Comparison of ENCODE assay signal across 26 mouse cellular contexts in the genomic region with DNA sequence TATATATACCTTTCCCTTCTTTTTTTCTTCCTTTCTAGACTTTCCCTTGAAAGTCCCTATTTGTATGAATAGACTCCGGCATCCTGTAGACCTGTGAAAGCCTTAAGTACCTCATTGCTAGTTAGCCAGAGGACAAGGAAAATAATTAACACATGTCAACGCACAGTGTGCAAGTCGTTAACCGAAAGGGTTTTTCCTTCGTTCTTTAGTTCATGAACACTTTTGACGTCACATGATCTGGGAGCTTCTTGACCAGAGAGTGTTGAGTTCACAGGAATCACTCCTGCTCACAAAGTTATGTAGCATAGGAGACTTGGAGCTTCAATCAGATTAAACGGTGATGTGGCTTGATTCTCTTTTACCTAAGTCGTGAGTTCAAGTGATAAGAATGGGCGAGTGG. TPM values are rescaled to one million over a fixed set of nuclear protein-coding genes. Genes with fewer than 3 reads are reported as not detected.
DNase-seq lines count a peak whose midpoint lies in the region; ATAC-seq and TF ChIP-seq lines count a peak whose summit lies in the region.
"Had no signal": no experiment of that assay in that cellular context is flagged by ENCODE, and none has a peak within 500 bp of the region (broad histone marks: within the 10 kb centered on the region; RNA-seq: fewer than 3 reads in every experiment).

No protein-coding gene starts in this region.

- 64% methylated on average over 9 of the region's 9 CpGs for WGBS in liver, adult 2 months
- 77% methylated on average over 9 of the region's 9 CpGs for WGBS in liver, embryonic 12.5 days (ENCODE audit: insufficient replicate concordance)
- WGBS in small intestine, adult 2 months: 89% methylated on average over 9 of the region's 9 CpGs

- peaks cover 9% of the 10 kb centered on the region; the same call in 1 of the 2 replicates for H3K36me3 ChIP-seq in liver, adult 2 months (ENCODE audit: control insufficient read depth, insufficient read depth, low read length)
- no peaks in the 10 kb centered on the region for H3K36me3 ChIP-seq in liver, embryonic 12.5 days
- peaks cover 2% of the 10 kb centered on the region; the same call in 1 of the 2 replicates for H3K36me3 ChIP-seq in small intestine, adult 2 months (ENCODE audit: control insufficient read depth, insufficient read depth, low read length)
- H3K36me3 ChIP-seq: embryonic facial prominence, embryonic 12.5 days; embryonic facial prominence, embryonic 15.5 days; G1E; hindbrain, embryonic 12.5 days; hindbrain, embryonic 15.5 days had no signal

- H3K27ac ChIP-seq in liver, adult 2 months (replicated peaks; ENCODE audit: insufficient read depth, low read depth, low read length): peak overlapping the region; percentile 69
- H3K27ac ChIP-seq in liver, embryonic 12.5 days: no peak overlapping the region
- no peak overlapping the region for H3K27ac ChIP-seq in small intestine, adult 2 months (ENCODE audit: insufficient read depth, low read depth, low read length)
- H3K27ac ChIP-seq: embryonic facial prominence, embryonic 12.5 days; embryonic facial prominence, embryonic 15.5 days; gastrocnemius, adult 2 months; hindbrain, embryonic 12.5 days; hindbrain, embryonic 15.5 days had no signal

- no peak for TF ChIP-seq POLR2A in liver, adult 2 months (IDR thresholded peaks at IDR 0.05; ENCODE audit: extremely low read depth, insufficient read depth, low read length)
- no peak for TF ChIP-seq POLR2A in small intestine, adult 2 months (IDR thresholded peaks at IDR 0.05; ENCODE audit: low read depth, low read length)

- H3K4me2 ChIP-seq in liver, embryonic 12.5 days: no peak overlapping the region
- H3K4me2 ChIP-seq: embryonic facial prominence, embryonic 12.5 days; embryonic facial prominence, embryonic 15.5 days; heart, embryonic 11.5 days; hindbrain, embryonic 12.5 days; hindbrain, embryonic 15.5 days had no signal

- ATAC-seq in liver, embryonic 12.5 days: no peak
- ATAC-seq: CD4-positive, CD25-positive, alpha-beta regulatory T cell, adult 4 months; forebrain, embryonic 14.5 days; forebrain, postnatal 0 days; Patski had no signal

- H3K9me3 ChIP-seq in liver, embryonic 12.5 days (replicated peaks): no peaks in the 10 kb centered on the region
- H3K9me3 ChIP-seq: embryonic facial prominence, embryonic 12.5 days; embryonic facial prominence, embryonic 15.5 days; hindbrain, embryonic 12.5 days; hindbrain, embryonic 15.5 days had no signal

- H3K4me1 ChIP-seq in liver, adult 2 months (ENCODE audit: control insufficient read depth, insufficient read depth, low read length): peaks cover 30% of the 10 kb centered on the region
- H3K4me1 ChIP-seq in liver, embryonic 12.5 days: peaks cover 38% of the 10 kb centered on the region
- H3K4me1 ChIP-seq in small intestine, adult 2 months (ENCODE audit: control insufficient read depth, insufficient read depth, insufficient read length, low read length): peaks cover 2% of the 10 kb centered on the region; the same call in 1 of the 2 replicates

- intact Hi-C loops in left cerebral cortex, postnatal 25 days (cut with DNase I): no loop called here

- no peak for TF ChIP-seq CTCF in liver, adult 2 months (IDR thresholded peaks at IDR 0.05; ENCODE audit: low read depth, low read length)
- TF ChIP-seq CTCF in small intestine, adult 2 months (IDR thresholded peaks at IDR 0.05; ENCODE audit: extremely low read depth, insufficient read length, insufficient replicate concordance, low read depth, low read length): no peak

- no peak overlapping the region for H3K9ac ChIP-seq in liver, adult 2 months (ENCODE audit: low read depth, low read length)
- no peak overlapping the region for H3K9ac ChIP-seq in liver, embryonic 12.5 days
- H3K9ac ChIP-seq: embryonic facial prominence, embryonic 12.5 days; embryonic facial prominence, embryonic 15.5 days; forebrain, postnatal 0 days; hindbrain, embryonic 12.5 days; hindbrain, embryonic 15.5 days had no signal

- peaks cover 5% of the 10 kb centered on the region; the same call in 1 of the 2 replicates for H3K79me2 ChIP-seq in liver, adult 2 months (ENCODE audit: control insufficient read depth, insufficient read depth, low read length)

- no peaks in the 10 kb centered on the region for H3K27me3 ChIP-seq in liver, adult 2 months (ENCODE audit: control insufficient read depth, insufficient read depth, low read length)
- no peaks in the 10 kb centered on the region for H3K27me3 ChIP-seq in liver, embryonic 12.5 days (replicated peaks)
- no peaks in the 10 kb centered on the region for H3K27me3 ChIP-seq in small intestine, adult 2 months (ENCODE audit: control insufficient read depth, insufficient read depth, low read length)
- H3K27me3 ChIP-seq: embryonic facial prominence, embryonic 12.5 days; embryonic facial prominence, embryonic 15.5 days; hindbrain, embryonic 12.5 days; hindbrain, embryonic 15.5 days; Patski had no signal

- H3K4me3 ChIP-seq in liver, adult 2 months (ENCODE audit: insufficient read depth, low read depth, low read length): no peak overlapping the region
- H3K4me3 ChIP-seq in liver, embryonic 12.5 days: no peak overlapping the region
- H3K4me3 ChIP-seq in small intestine, adult 2 months (ENCODE audit: low read depth, low read length): peak overlapping the region; percentile 11; the same call in 1 of the 2 replicates
- H3K4me3 ChIP-seq: embryonic facial prominence, embryonic 12.5 days; embryonic facial prominence, embryonic 15.5 days; gastrocnemius, adult 2 months; hindbrain, embryonic 12.5 days; hindbrain, embryonic 15.5 days had no signal

- peak; percentile 74 for DNase-seq in kidney, adult 9 months
- DNase-seq in kidney, postnatal 25 days: no peak
- DNase-seq in liver, adult 2 months (ENCODE audit: extremely low read depth, low read depth, low spot score): peak; percentile 67
- no peak for DNase-seq in left cerebral cortex, postnatal 25 days (ENCODE audit: low spot score in 2 of 2)
- DNase-seq: adrenal gland, adult 2 months; adrenal gland, postnatal 14 days; cerebellum, adult 11 months; cerebellum, adult 2 months; cerebellum, adult 9-11 months; cerebellum, postnatal 25 days; forebrain, postnatal 0 days; gastrocnemius, adult 2 months; gastrocnemius, postnatal 14 days; heart, adult 11 months had no signal

RNA-seq across cellular contexts. Expression of gene Enpp3, which starts 10.3 kb away (rescaled TPM):
- 39.7 and 60.6 TPM in 2 replicates for total RNA-seq in liver, adult 2 months (2014; rRNA removed)
- polyA plus RNA-seq in liver, adult 2 months (2012; rRNA removed): 11.4 and 12.4 TPM in 2 replicates
- polyA plus RNA-seq in liver, embryonic 12.5 days (2016; fragmentation: Nextera tagmentation; extraction: Ambion mirVana): 1.3 and 2.1 TPM in 2 replicates
- polyA plus RNA-seq in small intestine, adult 2 months (2012; rRNA removed): 33.9 and 64.3 TPM in 2 replicates
- total RNA-seq in left cerebral cortex, postnatal 25 days (2021): 1 to 10 TPM in 1 of 2 experiments, under 1 TPM in 1; 0.71 to 1.1 TPM
- total RNA-seq: hematopoietic stem cell, adult 5-6 weeks had no signal
- polyA plus RNA-seq: G1E had no signal

RNA-seq across cellular contexts. Expression of gene Med23, which starts 37.5 kb away (rescaled TPM):
- 7.7 and 9.6 TPM in 2 replicates for total RNA-seq in liver, adult 2 months (2014; rRNA removed)
- 5.5 and 6.2 TPM in 2 replicates for polyA plus RNA-seq in liver, adult 2 months (2012; rRNA removed)
- 11.3 and 11.6 TPM in 2 replicates for polyA plus RNA-seq in liver, embryonic 12.5 days (2016; fragmentation: Nextera tagmentation; extraction: Ambion mirVana)
- polyA plus RNA-seq in small intestine, adult 2 months (2012; rRNA removed): 5.9 and 14.6 TPM in 2 replicates
- total RNA-seq in left cerebral cortex, postnatal 25 days (2021): 10 to 100 TPM; 34.5 to 35.7 TPM

Comparison
In these comparisons a context has a peak if more than half of its experiments do, and no peak if none do; other contexts are left out.
1. DNase-seq: peak in kidney, adult 9 months (single experiment) and liver, adult 2 months (single experiment); none in kidney, postnatal 25 days (0 of 2) and left cerebral cortex, postnatal 25 days (0 of 2).